Mouse (Mus musculus) frontal cortex, postnatal 25 days (tissue): Measurements from ENCODE around the gene Cbx8.
A peak's percentile ranks its signal among the peaks of the same experiment; 100 is the strongest.

Experiments
- DNase-seq, 2 experiments: peaks; one replicate each; pipeline ENCODE4 v3.0.0; 2022; ENCODE audit warnings: low spot score in 2 of 2

The Cbx8 gene

DNA sequence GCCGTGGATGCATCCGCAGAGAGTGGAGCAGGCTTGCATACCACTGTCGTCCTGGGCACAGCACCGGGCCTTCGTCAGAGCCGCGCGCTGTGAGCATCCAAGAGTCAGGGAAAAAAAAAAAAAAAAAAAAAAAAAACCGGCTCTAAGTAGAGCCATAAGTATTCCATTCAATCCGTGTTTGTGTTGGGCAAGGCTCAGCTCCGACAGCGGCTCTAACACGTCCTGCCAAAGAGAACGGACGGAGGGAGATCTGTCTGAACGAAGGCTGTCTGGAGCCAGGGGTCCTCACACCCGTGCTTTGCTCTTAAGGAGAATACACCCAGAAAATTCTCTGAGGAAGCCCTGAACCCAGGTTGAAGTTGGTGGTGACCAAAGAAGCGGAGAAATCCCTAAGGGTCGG lies 6.1 kb downstream of the Cbx8 start:
- DNase-seq = no peak

- DNase-seq = no peak
Observed at GRCm38 (mm10) chr11:119033874-119034558, 6.8 kb downstream of the Cbx8 start.

DNA sequence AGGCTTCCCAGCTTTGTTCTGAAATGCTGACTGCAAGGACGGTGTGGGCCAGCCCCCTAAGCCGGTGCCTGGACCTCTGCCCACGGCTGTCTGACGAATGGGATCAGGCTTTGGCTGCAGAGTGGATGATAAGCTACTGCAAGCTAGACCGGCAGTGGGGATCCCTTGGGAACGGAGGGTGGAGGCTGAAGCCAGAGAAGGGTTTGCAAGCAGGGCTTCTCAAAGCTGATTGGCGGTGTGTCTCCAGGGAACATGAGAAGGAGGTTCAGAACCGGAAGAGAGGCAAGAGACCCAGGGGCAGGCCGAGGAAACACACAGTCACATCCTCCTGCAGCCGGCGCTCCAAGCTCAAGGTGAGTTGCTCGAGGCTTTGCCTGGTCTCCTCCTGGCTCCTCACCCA lies 14.6 kb downstream of the Cbx8 start:
- no peak for DNase-seq

- no peak for DNase-seq
Observed at GRCm38 (mm10) chr11:119024260-119024659, 16.5 kb downstream of the Cbx8 start.

- DNase-seq = no peak
Observed at GRCm38 (mm10) chr11:119023616-119023980, 17.2 kb downstream of the Cbx8 start.

DNA sequence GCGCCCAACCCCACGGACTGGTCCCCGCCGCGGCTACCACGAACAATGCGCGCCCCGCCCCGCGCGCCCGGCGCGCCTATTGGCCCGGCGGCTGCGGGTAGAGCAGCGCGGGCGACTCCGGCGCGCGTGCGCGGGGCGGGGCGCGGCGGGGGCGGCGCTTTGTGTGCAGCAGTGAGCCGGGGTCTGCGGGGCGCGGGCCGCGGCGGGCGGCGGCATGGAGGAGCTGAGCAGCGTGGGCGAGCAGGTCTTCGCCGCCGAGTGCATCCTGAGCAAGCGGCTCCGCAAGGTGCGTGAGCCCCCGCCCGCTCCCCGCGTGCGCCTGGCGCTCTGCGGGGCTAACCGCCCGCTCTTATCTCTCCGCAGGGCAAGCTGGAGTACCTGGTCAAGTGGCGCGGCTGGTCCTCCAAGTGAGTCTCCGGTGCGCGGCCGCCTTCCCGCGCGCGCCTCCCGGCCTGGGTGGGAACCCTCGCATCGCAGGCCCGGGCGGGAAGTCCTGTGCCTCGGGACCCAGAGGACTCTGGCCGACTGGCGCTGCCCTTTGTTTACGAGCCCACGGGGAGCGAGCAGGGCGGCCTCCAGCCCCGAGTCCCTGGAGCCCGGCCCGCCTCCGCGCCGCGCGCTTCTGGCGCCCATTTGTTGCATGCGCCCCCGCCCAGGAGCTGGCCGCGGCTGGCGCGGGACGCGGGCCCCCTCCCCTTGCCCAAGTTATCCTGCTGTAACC lies 17.7 kb downstream of the Cbx8 start, which contains the start of gene Cbx2:
TSS of gene Cbx2 (plus strand) at position 68 of the 721 bp plus-strand sequence.
- DNase-seq = peak; percentile 58 to 63

- DNase-seq = no peak
Observed at GRCm38 (mm10) chr11:119022068-119022894, 18.5 kb downstream of the Cbx8 start.

DNA sequence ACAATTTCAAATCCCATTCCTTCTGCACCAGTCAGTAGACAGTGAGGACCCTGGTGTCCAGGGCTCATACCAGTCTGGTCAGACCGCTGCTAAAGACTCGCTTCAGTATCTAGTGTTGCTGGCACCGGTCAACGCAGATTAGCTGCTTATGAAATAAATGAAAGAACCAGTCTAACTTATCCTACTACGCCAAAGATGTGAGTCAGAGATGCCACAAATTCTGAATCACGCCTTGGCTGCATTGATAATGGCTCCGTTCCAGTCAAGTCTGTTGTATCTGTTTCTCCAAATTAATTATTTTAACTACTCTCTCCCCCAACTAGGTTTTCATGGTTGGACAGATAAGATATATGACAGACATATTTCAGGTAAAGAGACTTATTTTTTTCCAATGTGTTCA lies 19.6 kb downstream of the Cbx8 start:
- DNase-seq = no peak

GRCm38 (mm10) chr11:119017506-119017905 lies 23.3 kb downstream of the Cbx8 start:
- DNase-seq = no peak

DNA sequence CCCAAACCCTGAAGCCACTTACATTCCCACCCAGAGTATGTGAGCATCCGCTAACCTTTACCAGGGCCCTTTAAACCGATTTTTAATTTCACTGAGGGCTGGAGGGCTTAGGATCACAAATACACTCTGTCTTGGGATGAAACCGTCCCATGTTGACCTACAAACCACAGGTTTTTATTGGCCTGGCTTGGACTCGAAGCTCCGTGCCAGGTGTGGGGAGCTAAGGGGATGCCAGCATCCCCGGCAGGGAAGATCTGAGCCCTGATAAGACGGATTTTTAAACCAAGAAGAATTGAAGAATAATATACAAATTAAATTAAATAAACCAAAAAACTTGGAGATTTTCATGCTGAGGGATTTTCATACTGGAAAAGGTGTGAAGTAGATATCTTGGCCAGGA lies 26.3 kb downstream of the Cbx8 start:
- no peak for DNase-seq

- no peak for DNase-seq
Observed at GRCm38 (mm10) chr11:119007461-119008456, 33.0 kb downstream of the Cbx8 start.

DNA sequence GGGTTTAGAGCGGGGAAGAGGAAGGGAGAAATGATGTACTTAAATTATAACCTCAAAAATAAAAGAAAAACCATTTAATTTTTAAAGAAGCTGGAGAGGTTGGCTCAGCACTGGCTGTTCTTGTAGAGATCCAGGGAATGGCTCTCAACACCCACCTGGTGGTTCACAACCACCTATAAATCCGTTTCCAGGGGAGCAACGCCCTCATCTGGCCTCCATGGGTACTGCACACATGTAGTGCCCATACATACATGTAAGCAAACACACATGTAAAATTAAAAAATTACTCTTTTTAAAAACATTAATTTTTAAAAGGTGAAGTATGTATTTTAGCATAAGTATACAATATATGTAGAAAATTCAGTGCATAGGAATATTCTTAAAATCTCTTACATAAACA lies 34.3 kb downstream of the Cbx8 start:
- no peak for DNase-seq

DNA sequence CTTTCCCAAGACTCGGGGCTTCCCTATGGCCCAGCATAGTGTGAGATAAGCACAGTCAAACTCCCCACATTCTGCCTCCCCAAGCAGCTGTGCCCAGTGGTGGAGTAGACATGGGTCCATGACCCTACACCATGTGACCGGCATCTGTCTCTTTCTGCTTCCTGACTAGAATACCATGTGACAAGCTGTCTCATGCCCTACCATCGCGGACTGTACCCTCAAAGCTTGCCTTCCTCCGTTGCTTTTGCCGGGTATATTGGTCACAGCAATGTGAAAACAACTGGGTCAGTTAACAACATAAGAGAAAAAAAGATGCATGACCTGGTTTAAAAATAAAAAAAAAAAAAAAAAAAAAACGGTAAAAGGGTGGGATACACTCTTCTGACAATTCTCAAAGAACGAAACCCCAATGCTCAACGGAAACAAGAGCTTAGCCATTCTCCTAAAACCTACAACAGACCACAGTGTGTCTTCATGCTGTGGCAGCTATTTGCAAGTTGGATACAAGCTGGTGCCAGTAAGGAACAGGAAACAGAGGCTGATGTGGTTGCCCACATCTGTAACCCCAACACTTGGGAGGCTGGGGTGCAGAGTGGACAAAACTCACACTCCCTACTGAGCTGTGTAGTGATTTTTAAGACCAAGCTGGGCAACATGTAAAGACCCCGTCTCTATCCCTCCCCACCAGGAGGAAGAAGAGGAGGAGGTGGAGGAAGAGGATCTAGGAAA lies 35.1 kb downstream of the Cbx8 start:
- no peak for DNase-seq

- no peak for DNase-seq
Observed at GRCm38 (mm10) chr11:119001493-119002128, 39.2 kb downstream of the Cbx8 start.

DNA sequence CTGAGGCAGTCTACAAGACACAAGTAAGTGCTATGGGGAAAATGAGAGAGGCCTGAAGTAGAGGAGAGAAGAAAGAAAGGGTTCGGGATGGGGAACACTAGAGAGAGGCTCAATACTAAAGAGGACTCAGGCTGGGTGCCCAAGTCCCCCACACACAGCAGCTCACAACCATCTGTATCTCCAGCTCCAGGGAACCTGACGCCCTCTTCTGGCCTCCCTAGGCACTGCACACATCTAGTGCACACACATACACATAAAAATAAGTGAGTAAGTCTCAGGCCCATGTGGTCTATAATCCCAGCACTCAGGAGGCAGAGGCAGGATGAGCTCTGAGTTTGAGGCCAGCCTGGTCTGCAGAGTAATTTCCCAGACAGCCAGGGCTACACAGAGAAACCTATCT lies 39.9 kb downstream of the Cbx8 start:
- no peak for DNase-seq

DNA sequence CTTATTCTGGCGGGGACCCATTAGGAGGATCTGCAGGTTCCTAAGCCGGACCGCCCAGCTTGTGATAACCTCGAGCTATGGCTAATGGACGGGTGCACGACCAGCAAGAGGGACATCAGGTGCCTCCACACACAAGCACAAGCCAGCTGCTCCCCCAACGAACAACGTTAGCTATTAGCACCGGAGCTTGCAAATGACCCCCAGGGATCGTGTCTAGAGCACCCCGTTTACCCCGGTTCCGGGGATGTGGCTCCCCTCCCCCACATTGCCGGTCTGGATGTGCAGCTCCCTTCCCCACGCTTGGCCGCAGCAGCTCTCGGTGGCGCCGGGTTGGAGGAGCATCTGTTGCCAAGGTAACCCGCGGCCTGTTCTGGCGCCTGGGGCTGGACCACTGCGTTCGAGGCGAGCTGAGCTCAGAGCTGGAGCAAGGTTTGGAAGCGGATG lies 41.4 kb downstream of the Cbx8 start:
- no peak for DNase-seq

DNA sequence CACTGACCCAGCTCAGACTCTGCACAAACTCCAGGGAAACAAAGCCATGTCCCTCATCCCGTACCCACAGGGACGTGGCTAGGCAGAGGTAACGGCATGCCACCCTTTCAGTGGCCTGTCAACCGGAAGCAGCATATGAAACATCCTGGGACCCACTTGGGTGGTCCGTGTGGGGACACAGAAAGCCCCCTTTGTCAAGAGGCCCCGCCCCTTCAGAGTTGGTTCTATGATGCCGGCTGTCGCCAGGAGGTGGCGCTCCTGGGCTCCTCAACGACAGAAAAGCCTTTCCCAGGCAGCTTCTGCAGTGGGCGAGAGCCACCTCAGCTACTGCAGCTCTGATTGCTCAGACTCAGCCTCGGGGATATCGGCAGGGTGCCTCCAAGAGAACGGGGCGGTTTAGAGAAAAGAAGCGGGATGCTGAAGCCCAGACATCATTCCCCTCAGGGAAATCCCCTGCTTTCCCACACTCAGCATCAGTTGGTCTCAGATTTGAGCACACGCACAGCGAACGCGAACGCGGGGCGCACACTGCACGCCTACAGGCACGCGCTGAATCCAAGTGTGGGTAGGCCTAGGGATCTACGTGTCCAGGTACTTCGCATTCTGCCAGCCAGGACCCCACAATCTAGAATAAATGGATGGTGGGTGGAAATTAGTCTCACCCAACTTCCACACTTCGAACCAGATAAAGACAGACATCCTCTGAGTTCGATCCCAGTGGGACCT lies 42.1 kb downstream of the Cbx8 start:
- peak; percentile 83 to 86 for DNase-seq

- DNase-seq = no peak
Observed at GRCm38 (mm10) chr11:118997182-118997581, 43.6 kb downstream of the Cbx8 start.

DNA sequence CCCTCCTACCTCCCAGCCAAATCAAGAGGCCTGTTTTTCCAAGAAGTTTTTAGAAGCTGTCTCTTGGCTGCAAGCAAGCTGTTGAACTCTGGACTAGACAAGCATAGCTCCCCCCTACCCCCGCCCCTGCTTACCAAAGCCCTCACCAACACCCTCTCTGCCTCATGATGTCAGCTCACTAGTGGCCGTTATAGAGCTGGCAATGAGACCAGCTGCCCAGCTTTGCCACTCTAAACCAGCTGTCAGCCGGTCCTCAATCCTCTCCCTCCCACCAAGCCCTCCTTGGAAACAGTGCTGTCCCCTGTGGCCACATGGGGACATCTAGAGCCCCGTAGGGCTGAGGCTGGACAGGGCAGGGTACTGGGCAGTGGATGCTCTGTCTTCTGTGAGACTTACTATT lies 45.3 kb downstream of the Cbx8 start:
- no peak for DNase-seq
